Mouse (Mus musculus) kidney, postnatal 36 days (tissue): ENCODE data around the gene Insr.

Experiments
- DNase-seq, 2 experiments: peaks; one replicate each; pipeline ENCODE4 v3.0.0; 2021 to 2022; ENCODE audit warnings: mixed read lengths in 2 of 2

Gene Insr

DNA sequence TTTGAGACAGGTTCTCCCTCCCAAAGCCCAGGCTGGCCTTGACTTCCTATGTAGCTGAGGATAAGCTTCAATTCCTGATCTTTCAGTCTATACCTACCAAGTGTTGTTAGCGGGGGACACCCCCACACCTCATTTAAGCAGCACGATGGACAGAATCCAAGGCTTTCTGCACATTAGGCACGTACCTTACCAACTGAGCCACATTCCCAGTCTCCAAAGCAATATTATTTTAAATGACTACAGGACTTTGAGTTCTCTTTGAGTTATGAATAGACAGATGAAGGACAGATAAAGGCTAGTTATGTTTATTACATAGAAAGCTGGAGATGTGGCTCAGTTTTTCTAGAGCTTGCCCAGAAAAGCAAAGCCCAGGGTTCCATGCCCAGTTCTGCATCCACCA lies 5.6 kb downstream of the Insr start:
- no peak for DNase-seq

DNA sequence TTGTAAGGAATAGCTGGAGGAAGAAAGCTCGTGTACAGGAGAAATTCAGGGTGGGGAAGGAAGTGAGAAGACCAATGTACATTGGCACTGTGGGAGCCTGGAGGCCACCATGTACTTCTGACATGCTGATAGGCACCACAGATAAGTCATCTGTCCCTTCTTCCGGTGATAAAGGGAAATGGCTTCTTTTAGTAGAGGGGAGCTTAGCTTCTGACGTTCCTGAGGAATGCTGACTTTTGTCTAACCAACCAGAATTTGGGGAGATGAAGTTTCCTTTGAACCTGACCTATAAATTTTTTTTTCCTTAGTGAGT lies 12.0 kb downstream of the Insr start:
- no peak for DNase-seq

GRCm38 (mm10) chr8:3266686-3267448 lies 12.6 kb downstream of the Insr start:
- DNase-seq = no peak

DNA sequence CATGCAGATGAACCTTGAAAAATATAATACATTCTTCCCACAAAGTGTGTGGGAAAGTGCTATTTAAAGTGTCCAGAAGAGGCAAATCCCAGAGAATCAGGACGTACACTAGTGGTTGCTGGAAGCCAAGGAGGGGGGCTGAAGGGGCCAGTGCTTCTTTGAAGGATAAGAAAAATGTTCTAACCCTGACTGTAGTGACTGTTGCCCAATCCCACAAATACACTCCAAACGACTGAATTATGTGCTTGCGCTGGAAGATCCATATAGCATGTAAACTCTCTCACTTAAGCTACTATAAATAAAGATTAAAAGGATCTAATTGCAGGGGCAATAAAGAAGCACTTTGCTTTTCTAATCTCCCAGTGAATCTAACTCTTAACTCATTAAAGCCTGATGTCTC lies 14.2 kb downstream of the Insr start:
- no peak for DNase-seq

GRCm38 (mm10) chr8:3262779-3263178 lies 16.6 kb downstream of the Insr start:
- no peak for DNase-seq

DNA sequence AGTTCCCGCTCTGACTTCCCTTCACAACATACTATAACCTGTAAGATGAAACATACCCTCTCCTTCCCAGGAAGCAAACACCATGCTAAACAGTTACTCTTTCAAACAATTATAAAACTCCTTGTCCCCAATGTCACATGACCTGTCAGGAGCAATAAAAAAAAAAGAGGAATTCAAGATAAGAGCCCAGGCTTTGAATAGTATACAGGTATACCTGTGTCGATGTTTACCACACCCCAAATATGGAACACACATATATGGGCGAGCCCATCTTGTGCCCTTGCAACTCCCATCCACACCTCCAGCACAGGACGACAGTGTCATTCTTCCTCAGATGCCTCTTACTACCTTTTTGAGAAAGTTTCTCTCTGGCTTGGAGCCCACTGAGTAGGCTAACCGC lies 18.3 kb downstream of the Insr start:
- no peak for DNase-seq

DNA sequence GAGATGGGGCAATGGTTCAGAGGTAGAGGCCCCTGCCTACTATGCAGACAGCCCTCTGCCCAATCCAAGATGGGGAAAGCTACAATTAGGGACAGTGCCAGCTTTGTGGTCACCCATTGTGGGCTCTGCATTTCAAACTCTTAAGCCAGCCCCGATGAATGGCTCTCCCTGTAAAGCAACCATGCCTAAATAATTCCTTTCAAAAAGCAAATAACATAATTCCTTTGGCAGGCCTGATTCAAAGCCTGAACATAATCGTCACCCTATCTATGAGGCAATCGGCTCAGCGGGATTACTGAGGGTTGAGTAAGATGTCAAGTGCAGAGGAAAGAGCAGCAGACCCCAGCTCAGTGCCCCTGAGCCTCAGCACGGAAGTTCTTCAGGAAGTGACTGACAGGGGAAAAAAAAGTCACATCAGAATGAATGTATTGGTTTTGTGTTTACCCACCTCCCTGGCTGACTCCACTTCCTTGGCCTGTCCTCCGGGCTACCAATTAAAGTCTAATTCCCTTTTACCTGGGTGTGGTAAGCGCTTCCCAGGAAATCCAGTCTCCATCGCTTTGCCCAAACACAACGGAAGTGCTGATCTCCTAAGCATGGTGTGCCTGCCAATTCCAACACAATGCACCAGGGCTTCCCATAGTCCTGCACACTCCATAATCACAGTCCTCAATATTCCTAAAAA lies 19.1 kb downstream of the Insr start:
- DNase-seq = peak in 1 of 2 experiments; percentile 47

DNA sequence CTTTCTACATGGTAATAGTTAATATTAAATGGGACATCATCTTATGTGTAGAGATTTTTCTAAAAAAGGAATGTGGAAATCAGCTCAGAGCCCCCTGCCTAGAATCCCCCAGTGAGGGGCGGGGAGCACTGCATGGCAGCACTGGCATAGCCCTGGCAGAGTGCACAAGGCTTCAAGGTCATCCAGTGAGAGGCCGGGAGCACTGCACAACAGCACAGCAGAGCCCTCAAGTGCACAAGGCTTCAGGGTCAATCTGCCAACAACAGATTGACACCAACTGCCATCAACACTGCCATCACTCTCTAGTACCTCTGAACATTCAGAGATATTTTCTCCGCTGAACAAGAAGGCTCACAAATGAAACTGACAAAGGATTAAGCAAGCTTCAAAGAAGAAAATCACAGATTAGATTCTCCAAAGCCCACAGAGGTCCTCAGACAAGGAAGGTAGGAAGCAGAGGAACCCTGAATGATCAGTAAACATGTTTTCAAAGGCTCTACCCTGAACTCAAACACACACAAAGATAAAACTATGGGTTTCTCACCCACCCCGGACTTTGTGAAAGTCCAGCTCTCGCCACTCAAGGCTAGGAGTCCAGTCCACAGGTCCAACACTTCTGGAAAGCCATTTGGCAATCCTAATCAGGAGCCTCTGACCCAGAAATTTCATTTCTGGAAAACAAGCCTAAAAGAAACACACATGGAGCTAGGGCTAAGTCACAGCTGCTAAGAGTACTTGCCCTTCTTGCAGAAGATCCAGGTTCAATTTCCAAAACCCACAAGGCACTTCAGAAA lies 23.1 kb downstream of the Insr start:
- peak; percentile 56 to 60 for DNase-seq

DNA sequence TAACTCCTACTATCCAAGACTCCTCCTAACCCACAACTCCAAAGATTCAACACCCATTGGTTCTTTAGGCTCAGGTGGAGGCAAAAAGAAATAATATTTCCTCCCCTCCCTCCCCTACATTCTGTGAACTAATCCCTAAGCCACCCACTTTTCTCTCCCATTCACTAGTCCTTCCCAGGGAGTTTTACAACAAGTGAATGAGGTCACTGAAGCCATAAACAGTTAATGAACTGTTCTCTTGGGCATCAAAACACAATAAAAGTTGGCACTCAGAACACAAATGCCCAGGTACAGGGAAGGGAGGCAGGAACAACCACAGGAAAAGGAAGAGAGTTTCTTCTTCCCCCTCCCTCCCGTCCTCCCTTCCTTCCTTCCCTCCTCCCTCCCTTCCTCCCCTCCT lies 24.1 kb downstream of the Insr start:
- DNase-seq = no peak

GRCm38 (mm10) chr8:3253179-3253578 lies 26.2 kb downstream of the Insr start:
- no peak for DNase-seq

GRCm38 (mm10) chr8:3252665-3253064 lies 26.8 kb downstream of the Insr start:
- DNase-seq = peak; percentile 30 to 46

GRCm38 (mm10) chr8:3251101-3251500 lies 28.3 kb downstream of the Insr start:
- no peak for DNase-seq

GRCm38 (mm10) chr8:3249886-3250285 lies 29.5 kb downstream of the Insr start:
- DNase-seq = no peak

DNA sequence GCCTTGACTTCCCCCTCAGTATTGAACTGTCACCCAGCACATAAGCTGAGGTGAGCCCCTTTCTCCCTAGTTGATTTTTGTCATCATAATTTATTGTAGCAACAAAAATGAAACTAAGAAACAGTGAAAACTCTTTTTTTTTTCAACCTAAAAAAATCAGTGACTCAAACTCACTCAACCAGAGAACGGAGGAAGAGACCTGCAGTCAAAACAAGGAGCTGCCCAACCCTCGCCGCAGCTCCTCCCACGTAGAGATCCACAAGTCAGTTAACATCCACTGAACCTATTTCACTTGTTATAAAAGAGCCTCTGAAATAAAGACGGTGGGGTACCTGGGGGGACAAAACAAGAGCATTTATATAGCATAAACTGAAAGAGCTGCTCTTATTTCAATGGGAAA lies 30.7 kb downstream of the Insr start:
- peak in 1 of 2 experiments; percentile 33 for DNase-seq

- DNase-seq = no peak
These were observed 32.3 kb downstream of the Insr start for GRCm38 (mm10) chr8:3247129-3247528.

- peak in 1 of 2 experiments; percentile 49 for DNase-seq
These were observed 36.2 kb downstream of the Insr start for GRCm38 (mm10) chr8:3243229-3243628.

GRCm38 (mm10) chr8:3240725-3241124 lies 38.7 kb downstream of the Insr start:
- no peak for DNase-seq

DNA sequence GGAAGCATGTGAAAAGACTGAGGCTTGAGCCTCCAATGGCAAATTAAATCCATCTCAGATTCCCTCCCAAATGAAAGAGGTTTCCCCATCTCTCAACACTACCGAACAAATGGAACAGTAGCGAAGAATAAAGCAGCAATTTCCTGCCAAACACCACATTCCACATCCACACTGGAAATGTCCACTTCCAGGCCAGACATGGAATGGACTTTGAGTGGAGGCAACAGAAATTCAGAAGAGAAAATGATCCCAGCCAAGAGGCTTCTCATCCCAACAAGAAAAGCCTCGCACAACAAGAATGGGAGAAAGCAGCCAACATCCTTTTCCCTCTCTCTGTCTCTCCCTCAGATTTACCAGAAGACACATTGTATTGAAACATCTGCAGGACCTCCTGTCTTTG lies 39.8 kb downstream of the Insr start:
- DNase-seq = peak in 1 of 2 experiments; percentile 32

GRCm38 (mm10) chr8:3238792-3239191 lies 40.6 kb downstream of the Insr start:
- no peak for DNase-seq

- DNase-seq = peak; percentile 43 to 44
These were observed 42.1 kb downstream of the Insr start for GRCm38 (mm10) chr8:3237319-3237718.

- no peak for DNase-seq
These were observed 43.1 kb downstream of the Insr start for GRCm38 (mm10) chr8:3236277-3236676.

- no peak for DNase-seq
These were observed 44.8 kb downstream of the Insr start for GRCm38 (mm10) chr8:3234569-3234968.

DNA sequence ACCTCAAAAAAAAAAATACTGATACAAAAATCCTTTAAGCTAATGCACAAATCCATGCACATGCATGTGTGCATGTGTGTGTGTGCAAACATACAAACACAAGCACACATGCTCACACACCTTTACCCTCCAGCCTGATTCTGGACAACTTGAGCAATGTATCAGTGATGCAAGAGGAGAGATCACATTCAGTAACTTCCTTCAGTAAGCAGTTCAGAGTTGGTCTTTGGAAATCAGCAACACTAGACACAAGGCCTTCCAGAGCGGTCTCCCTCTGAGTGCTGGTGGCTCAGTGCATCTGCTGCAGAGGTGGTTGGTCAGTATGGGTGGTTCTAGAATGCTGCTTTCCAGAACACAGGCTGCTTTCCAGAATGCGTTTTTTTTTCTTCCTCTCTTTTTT lies 46.8 kb downstream of the Insr start:
- no peak for DNase-seq
